Mouse (Mus musculus): ENCODE measurements around the gene Fam20a.

DNA sequence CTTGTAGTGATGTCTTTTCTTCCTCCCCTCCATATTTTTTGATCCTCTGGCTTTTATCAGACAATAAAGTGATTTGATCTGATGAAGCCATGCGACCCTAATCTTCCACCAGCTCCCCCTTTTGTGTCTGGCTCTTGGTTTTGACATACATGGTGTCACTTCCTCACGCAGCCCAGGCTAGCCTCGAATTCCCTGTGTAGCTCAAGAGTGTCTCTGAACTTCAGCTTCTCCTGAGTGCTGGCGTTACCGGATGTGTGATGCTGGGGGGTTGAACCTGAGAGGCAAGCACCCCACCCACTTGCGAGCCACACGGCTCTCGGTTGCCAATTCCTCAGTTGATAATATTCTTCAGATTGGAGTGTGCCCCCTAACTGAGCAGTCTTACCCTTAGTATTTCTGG is 49.7 kb downstream of the Fam20a start:
- no peak for TF ChIP-seq POLR2A (IDR thresholded peaks at IDR 0.05; ENCODE audit: borderline replicate concordance, extremely low read depth, low read depth, low read length)
- TF ChIP-seq CTCF (IDR thresholded peaks at IDR 0.05; ENCODE audit: insufficient read depth, low read length), result no peak
